Mouse (Mus musculus) lung, embryonic 16.5 days (tissue): ENCODE results near the gene Hba-a2. TPM values are rescaled to one million over a fixed set of nuclear protein-coding genes. Genes with fewer than 3 reads are reported as not detected.
A peak's percentile ranks its signal among the peaks of the same experiment; 100 is the strongest.

Experiments used
- ATAC-seq: fragments of 200-750 bp; cut with Nextera tagmentation; 2 replicates; pipeline ENCODE4 v1.8.0; 2017; ENCODE audit warnings: low read depth, mild to moderate bottlenecking, moderate library complexity
- H3K27ac ChIP-seq: fragments of 300-500 bp; sonication (generic); 2 replicates; pipeline ENCODE4 v1.5.1; 2014; ENCODE audit warnings: mild to moderate bottlenecking, control low read depth, low read length
- H3K27me3 ChIP-seq: fragments of 300-500 bp; sonication (generic); 2 replicates; pipeline ENCODE4 v1.6.1; 2014; ENCODE audit warnings: low read depth, low read length, mixed read lengths; ENCODE audit not compliant: control insufficient read depth, insufficient read depth
- H3K36me3 ChIP-seq: fragments of 300-500 bp; sonication (generic); 2 replicates; pipeline ENCODE4 v1.6.1; 2014; ENCODE audit warnings: low read length; ENCODE audit not compliant: control insufficient read depth, insufficient read depth
- H3K4me1 ChIP-seq: fragments of 300-500 bp; sonication (generic); replicated peaks from 2 replicates; pipeline ENCODE4 v1.6.1; 2014; ENCODE audit warnings: low read length, mixed read lengths; ENCODE audit not compliant: control insufficient read depth, insufficient read depth
- H3K4me2 ChIP-seq: fragments of 300-500 bp; sonication (generic); 2 replicates; pipeline ENCODE4 v1.6.1; 2014; ENCODE audit warnings: low read depth, low read length, control low read depth
- H3K4me3 ChIP-seq: fragments of 300-500 bp; sonication (generic); 2 replicates; pipeline ENCODE4 v1.5.1; 2014; ENCODE audit warnings: mild to moderate bottlenecking, low read length, control low read depth
- H3K9ac ChIP-seq: fragments of 300-500 bp; sonication (generic); 2 replicates; pipeline ENCODE4 v1.6.1; 2014; ENCODE audit warnings: low read length, control low read depth
- H3K9me3 ChIP-seq: fragments of 300-500 bp; sonication (generic); 2 replicates; pipeline ENCODE4 v1.6.1; 2016; ENCODE audit warnings: low read length; ENCODE audit not compliant: control insufficient read depth
- WGBS: fragments of 180-500 bp; shearing (Covaris S2); extraction: QIAGEN DNeasy Blood & Tissue Kit; methylation state at CpG from one replicate; pipeline ENCODE4 v1.1.7; 2014; 5-methylcytosine and 5-hydroxymethylcytosine counted together
- polyA plus RNA-seq: library from polyadenylated mRNA; unstranded; fragments of >200 nt; fragmentation: Nextera tagmentation; extraction: Ambion mirVana; gene quantifications from 2 replicates; pipeline ENCODE4 v1.2.1, GENCODE M21; 2015

The Hba-a2 gene
- polyA plus RNA-seq, 1 experiment from 2014 or later = 22,746 TPM

- WGBS = 92% methylated on average over 6 of the region's 6 CpGs
Measured at GRCm38 (mm10) chr11:32266194-32266593, 30.1 kb upstream of the Hba-a2 start.

DNA sequence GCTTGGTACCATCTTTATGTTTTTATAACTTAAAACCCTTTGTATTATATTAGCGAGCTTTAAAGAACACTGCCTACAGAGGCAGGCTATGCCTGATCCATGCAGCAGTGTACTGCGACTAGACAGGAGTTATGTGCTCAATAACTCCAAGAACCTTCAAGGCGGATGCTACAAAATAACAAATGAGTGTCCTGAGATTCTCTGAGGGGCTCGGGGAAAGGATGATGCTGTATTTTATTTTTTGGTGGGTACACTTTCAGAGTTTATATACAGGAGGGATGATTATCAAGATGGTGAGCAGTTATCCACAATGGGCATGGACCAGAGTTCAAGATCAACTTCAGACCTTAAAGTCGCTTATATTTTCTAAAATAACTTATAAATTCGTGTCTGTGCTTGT, 29.5 kb upstream of the Hba-a2 start:
- peak overlapping the region; percentile 78 for H3K27ac ChIP-seq
- H3K4me2 ChIP-seq = peak overlapping the region; percentile 73
- peaks cover 7% of the 10 kb centered on the region for H3K4me1 ChIP-seq
- peak overlapping the region; percentile 88 for H3K9ac ChIP-seq
- no peaks in the 10 kb centered on the region; the same call in none of the 2 replicates for H3K27me3 ChIP-seq
- peak overlapping the region; percentile 63 for H3K4me3 ChIP-seq
- no peak for ATAC-seq
- H3K9me3 ChIP-seq = no peaks in the 10 kb centered on the region
- 0 out of 2 replicates have a peak, but pooled peaks cover 1% of the 10 kb centered on the region for H3K36me3 ChIP-seq
- 10% methylated on average over 6 of the region's 6 CpGs for WGBS

More at GRCm38 (mm10) chr11:32266194-32266593, 30.1 kb upstream of the Hba-a2 start:
- no peak overlapping the region for H3K4me2 ChIP-seq
- H3K27me3 ChIP-seq = no peaks in the 10 kb centered on the region; the same call in 1 of the 2 replicates
- no peaks in the 10 kb centered on the region for H3K9me3 ChIP-seq
- H3K36me3 ChIP-seq = 0 out of 2 replicates have a peak, but pooled peaks cover 2% of the 10 kb centered on the region
- no peak overlapping the region for H3K27ac ChIP-seq
- H3K4me3 ChIP-seq = no peak overlapping the region
- no peak for ATAC-seq
- peaks cover 7% of the 10 kb centered on the region for H3K4me1 ChIP-seq
- H3K9ac ChIP-seq = no peak overlapping the region

DNA sequence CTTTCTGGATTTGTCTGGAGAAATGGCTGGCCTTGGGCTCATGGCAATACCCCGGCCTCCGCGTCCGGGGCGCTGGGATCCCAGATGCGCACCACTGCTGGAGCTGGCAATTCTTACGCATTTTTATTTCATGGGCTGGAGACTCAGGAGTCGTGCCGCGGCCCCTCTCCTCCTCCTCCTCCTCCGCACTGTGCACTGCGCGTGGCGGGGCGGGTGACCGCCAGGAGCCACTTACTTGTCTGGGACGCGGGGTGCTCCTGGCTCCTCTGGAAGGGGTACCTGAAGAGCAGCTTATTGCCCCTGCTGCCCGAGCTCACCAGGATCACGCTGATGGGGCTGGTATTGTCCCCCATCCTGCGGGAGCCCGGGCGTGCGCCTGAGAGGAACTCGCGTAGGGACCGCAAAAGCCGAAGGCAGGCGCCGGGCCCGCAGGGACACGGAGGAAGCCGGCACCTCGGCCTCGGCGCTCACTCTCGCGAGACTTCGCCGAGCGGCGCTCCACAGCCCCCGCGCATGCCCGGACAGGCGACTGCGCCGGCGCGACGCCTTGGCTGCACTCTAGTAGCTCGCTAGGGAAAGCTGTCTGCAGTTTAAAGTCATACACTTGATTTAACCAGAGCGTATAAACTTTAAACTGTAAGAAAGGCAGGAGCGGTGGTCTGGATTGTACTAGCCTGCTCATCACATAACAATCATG, 29.0 kb upstream of the Hba-a2 start, which contains the start of gene Nprl3:
Gene Nprl3, minus strand, starts transcription at position 520 of the 697 bp plus-strand sequence.
- Histone ChIP-seq H3K9me3 (no peaks in the 10 kb centered on the region), H3K27ac (peak within 1 kb of the TSS; percentile 78), H3K9ac (peak within 1 kb of the TSS; percentile 88), H3K36me3 (no peaks in the 10 kb centered on the region), H3K27me3 (no peaks in the 10 kb centered on the region; the same call in none of the 2 replicates), H3K4me3 (peak within 1 kb of the TSS; percentile 63), H3K4me1 (peaks cover 7% of the 10 kb centered on the region), H3K4me2 (peak within 1 kb of the TSS; percentile 73)
- WGBS = under 1% methylated on average over 54 of the region's 54 CpGs
- peak; percentile 99 for ATAC-seq

DNA sequence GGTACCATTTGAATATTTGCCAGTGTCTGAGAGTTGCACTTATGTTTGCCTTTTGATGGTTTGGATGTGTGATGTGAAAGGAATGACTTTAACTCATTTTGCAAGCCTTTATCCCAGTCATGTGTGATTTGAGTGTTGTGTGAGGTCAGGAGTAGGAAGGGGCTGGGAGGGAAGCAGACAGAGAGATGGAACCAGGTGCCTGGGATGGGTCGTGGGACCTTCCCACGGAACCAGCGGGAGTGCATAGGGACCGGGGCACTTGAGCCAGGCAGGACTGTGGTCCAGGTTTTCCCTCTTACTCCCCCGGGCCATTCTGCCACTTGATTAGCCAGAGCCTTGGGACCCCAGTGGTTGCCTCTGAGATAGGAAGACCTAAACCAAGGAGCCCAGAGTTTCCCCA, 28.3 kb upstream of the Hba-a2 start:
- Histone ChIP-seq H3K4me3 (peak overlapping the region; percentile 63), H3K4me2 (peak overlapping the region; percentile 59), H3K27ac (peak overlapping the region; percentile 68; the same call in 1 of the 2 replicates), H3K36me3 (no peaks in the 10 kb centered on the region), H3K9me3 (no peaks in the 10 kb centered on the region), H3K4me1 (peaks cover 7% of the 10 kb centered on the region), H3K27me3 (no peaks in the 10 kb centered on the region; the same call in none of the 2 replicates), H3K9ac (peak overlapping the region; percentile 63)
- WGBS = 17% methylated on average over 5 of the region's 5 CpGs
- peak; percentile 41 for ATAC-seq

GRCm38 (mm10) chr11:32268952-32269351, 27.3 kb upstream of the Hba-a2 start:
- Histone ChIP-seq H3K27me3 (no peaks in the 10 kb centered on the region; the same call in none of the 2 replicates), H3K4me1 (peaks cover 7% of the 10 kb centered on the region), H3K9me3 (no peaks in the 10 kb centered on the region), H3K27ac (no peak overlapping the region), H3K36me3 (no peaks in the 10 kb centered on the region), H3K9ac (no peak overlapping the region), H3K4me3 (no peak overlapping the region), H3K4me2 (no peak overlapping the region)
- 77% methylated on average over 5 of the region's 5 CpGs for WGBS
- no peak for ATAC-seq

DNA sequence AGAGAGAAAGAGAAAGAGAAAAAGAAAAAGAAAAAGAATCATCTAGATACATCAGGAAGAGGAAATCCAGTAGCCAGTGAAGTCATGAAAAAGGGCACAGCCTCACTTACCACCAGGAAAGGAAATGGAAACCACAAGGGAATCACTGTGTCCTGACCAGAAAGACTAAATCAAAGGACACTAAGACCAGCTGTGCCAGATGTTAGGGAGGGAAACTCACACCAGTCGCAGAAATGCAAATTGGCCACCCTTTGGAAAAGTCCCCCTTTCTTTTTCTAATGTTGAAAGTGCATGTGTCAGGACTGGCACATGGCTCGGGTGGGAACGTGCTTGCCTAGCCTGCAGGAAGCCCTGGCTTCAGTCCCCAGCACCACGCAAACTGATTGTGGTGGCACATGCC, 25.1 kb upstream of the Hba-a2 start:
- H3K27me3 ChIP-seq = no peaks in the 10 kb centered on the region; the same call in none of the 2 replicates
- no peak overlapping the region for H3K4me3 ChIP-seq
- no peak for ATAC-seq
- no peak overlapping the region for H3K9ac ChIP-seq
- no peaks in the 10 kb centered on the region for H3K9me3 ChIP-seq
- peaks cover 7% of the 10 kb centered on the region for H3K4me1 ChIP-seq
- H3K4me2 ChIP-seq = no peak overlapping the region
- H3K27ac ChIP-seq = no peak overlapping the region
- no peaks in the 10 kb centered on the region for H3K36me3 ChIP-seq
- 35% methylated on average over 4 of the region's 4 CpGs for WGBS

DNA sequence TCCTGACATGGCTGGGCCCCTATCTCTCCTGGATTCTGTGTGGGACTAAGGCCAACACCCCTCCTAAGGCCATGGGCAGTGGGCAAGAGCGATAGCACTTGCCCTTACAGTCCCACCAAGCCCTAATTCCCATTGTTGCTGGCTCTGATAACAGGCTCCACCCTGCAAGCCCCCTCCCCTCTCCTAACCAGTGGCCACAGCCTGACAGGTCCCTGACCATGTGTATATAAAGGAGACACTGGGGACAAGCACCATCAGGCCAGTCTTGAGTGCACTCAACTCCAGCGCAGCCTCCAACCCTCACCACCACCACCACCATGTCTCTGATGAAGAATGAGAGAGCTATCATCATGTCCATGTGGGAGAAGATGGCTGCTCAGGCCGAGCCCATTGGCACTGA, 19.9 kb upstream of the Hba-a2 start, which contains the start of gene Hba-x:
Gene Hba-x, plus strand, starts transcription at position 54 of the 400 bp plus-strand sequence.
- no peak within 1 kb of the TSS for H3K4me2 ChIP-seq
- H3K27ac ChIP-seq = no peak within 1 kb of the TSS
- H3K9me3 ChIP-seq = no peaks in the 10 kb centered on the region
- no peak within 1 kb of the TSS for H3K9ac ChIP-seq
- ATAC-seq = no peak
- no peak within 1 kb of the TSS for H3K4me3 ChIP-seq
- H3K27me3 ChIP-seq = peaks cover 8% of the 10 kb centered on the region
- H3K36me3 ChIP-seq = no peaks in the 10 kb centered on the region
- no peaks in the 10 kb centered on the region for H3K4me1 ChIP-seq
- 52% methylated on average over 3 of the region's 3 CpGs for WGBS

DNA sequence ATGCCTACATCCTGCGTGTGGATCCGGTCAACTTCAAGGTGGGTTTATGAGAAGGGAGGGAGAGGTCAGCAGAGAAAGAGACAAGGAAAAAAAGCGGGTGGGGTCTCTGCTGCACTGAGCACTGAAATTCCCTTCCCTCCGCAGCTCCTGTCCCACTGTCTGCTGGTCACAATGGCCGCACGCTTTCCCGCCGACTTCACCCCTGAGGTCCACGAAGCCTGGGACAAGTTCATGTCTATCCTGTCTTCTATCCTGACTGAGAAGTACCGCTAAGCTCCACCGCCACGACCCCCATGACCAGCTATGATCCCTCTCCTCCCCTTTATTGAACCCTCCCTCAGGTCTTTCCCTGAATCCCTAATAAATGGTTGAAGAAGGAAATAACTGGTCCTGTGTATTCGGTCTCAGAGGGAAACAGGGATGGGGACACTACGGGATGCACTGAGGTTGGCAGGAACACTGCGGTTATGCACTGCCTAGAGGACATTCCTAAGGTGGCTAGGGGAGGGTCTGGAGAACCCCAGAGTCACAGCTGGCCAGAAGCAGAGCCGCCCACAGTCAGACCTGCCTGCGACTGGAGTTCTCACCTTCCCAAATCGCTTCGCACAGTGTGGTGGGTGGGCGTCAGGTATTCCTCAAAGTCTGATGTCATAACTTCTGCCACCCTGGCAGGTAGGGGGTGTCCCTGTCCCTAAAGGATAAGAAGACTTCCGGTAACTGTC, 18.4 kb upstream of the Hba-a2 start:
- no peak overlapping the region for H3K9ac ChIP-seq
- no peaks in the 10 kb centered on the region for H3K4me1 ChIP-seq
- no peak for ATAC-seq
- 57% methylated on average over 21 of the region's 21 CpGs for WGBS
- H3K4me3 ChIP-seq = no peak overlapping the region
- no peaks in the 10 kb centered on the region for H3K36me3 ChIP-seq
- H3K9me3 ChIP-seq = no peaks in the 10 kb centered on the region
- peaks cover 8% of the 10 kb centered on the region for H3K27me3 ChIP-seq
- no peak overlapping the region for H3K4me2 ChIP-seq
- H3K27ac ChIP-seq = no peak overlapping the region

GRCm38 (mm10) chr11:32278458-32278957, 17.8 kb upstream of the Hba-a2 start:
- Histone ChIP-seq H3K9ac (no peak overlapping the region), H3K27ac (no peak overlapping the region), H3K4me2 (no peak overlapping the region)

More at GRCm38 (mm10) chr11:32278458-32278957, 17.8 kb upstream of the Hba-a2 start:
- no peaks in the 10 kb centered on the region for H3K4me1 ChIP-seq
- H3K27me3 ChIP-seq = peaks cover 8% of the 10 kb centered on the region
- H3K36me3 ChIP-seq = no peaks in the 10 kb centered on the region
- ATAC-seq = no peak
- H3K9me3 ChIP-seq = no peaks in the 10 kb centered on the region
- no peak overlapping the region for H3K4me3 ChIP-seq
- WGBS = 73% methylated on average over 12 of the region's 12 CpGs
